Mouse (Mus musculus): ENCODE measurements around the gene Pla2g1b. TPM values are rescaled to one million over a fixed set of nuclear protein-coding genes. Genes with fewer than 3 reads are reported as not detected.

Pla2g1b gene
- polyA plus RNA-seq, 1 experiment from 2014 or later, result not detected

GRCm38 (mm10) chr5:115509790-115510689 is 44.0 kb downstream of the Pla2g1b start:
- H3K9ac ChIP-seq (ENCODE audit: low read length), result no peak overlapping the region
- no peaks in the 10 kb centered on the region for H3K36me3 ChIP-seq (ENCODE audit: control insufficient read depth, insufficient read depth, low read length)
- H3K4me1 ChIP-seq (ENCODE audit: control insufficient read depth, insufficient read depth, low read length), result peaks cover 32% of the 10 kb centered on the region
- no peak overlapping the region for H3K4me3 ChIP-seq (ENCODE audit: low read depth, low read length)
- H3K4me2 ChIP-seq (ENCODE audit: low read depth, severe bottlenecking), result no peak overlapping the region; the same call in 1 of the 2 replicates
- ATAC-seq (ENCODE audit: insufficient number of reproducible peaks, low FRiP score, low TSS enrichment, low read depth), result no peak
- no peaks in the 10 kb centered on the region for H3K27me3 ChIP-seq (ENCODE audit: control insufficient read depth, insufficient read depth, low read length)
- no peaks in the 10 kb centered on the region for H3K9me3 ChIP-seq (ENCODE audit: control insufficient read depth, low read length)
- WGBS, result 78% methylated on average over 15 of the region's 15 CpGs
- DNase-seq (ENCODE audit: low spot score), result no peak
- peak overlapping the region; percentile 37 for H3K27ac ChIP-seq (replicated peaks; ENCODE audit: low read depth, low read length)

- ATAC-seq (ENCODE audit: insufficient number of reproducible peaks, low FRiP score, low TSS enrichment, low read depth) (no peak), DNase-seq (ENCODE audit: low spot score) (no peak)
- Histone ChIP-seq H3K4me2 (ENCODE audit: low read depth, severe bottlenecking) (no peak overlapping the region), H3K4me3 (ENCODE audit: low read depth, low read length) (no peak overlapping the region), H3K9ac (ENCODE audit: low read length) (no peak overlapping the region), H3K4me1 (ENCODE audit: control insufficient read depth, insufficient read depth, low read length) (peaks cover 34% of the 10 kb centered on the region), H3K27ac (replicated peaks; ENCODE audit: low read depth, low read length) (no peak overlapping the region), H3K27me3 (ENCODE audit: control insufficient read depth, insufficient read depth, low read length) (no peaks in the 10 kb centered on the region), H3K36me3 (ENCODE audit: control insufficient read depth, insufficient read depth, low read length) (no peaks in the 10 kb centered on the region), H3K9me3 (ENCODE audit: control insufficient read depth, low read length) (no peaks in the 10 kb centered on the region)
- WGBS, result 95% methylated on average over 7 of the region's 7 CpGs
Measured at GRCm38 (mm10) chr5:115512375-115512774, 46.3 kb downstream of the Pla2g1b start.

- Histone ChIP-seq H3K9ac (ENCODE audit: low read length) (no peak overlapping the region), H3K36me3 (ENCODE audit: control insufficient read depth, insufficient read depth, low read length) (no peaks in the 10 kb centered on the region), H3K4me3 (ENCODE audit: low read depth, low read length) (no peak overlapping the region), H3K27me3 (ENCODE audit: control insufficient read depth, insufficient read depth, low read length) (no peaks in the 10 kb centered on the region), H3K4me1 (ENCODE audit: control insufficient read depth, insufficient read depth, low read length) (peaks cover 25% of the 10 kb centered on the region), H3K4me2 (ENCODE audit: low read depth, severe bottlenecking) (no peak overlapping the region), H3K27ac (replicated peaks; ENCODE audit: low read depth, low read length) (no peak overlapping the region), H3K9me3 (ENCODE audit: control insufficient read depth, low read length) (no peaks in the 10 kb centered on the region)
- 97% methylated on average over 14 of the region's 14 CpGs for WGBS
- ATAC-seq (ENCODE audit: insufficient number of reproducible peaks, low FRiP score, low TSS enrichment, low read depth) (no peak), DNase-seq (ENCODE audit: low spot score) (no peak)
Measured at GRCm38 (mm10) chr5:115513246-115513645, 47.2 kb downstream of the Pla2g1b start.

GRCm38 (mm10) chr5:115513721-115514120 is 47.7 kb downstream of the Pla2g1b start:
- H3K36me3 ChIP-seq (ENCODE audit: control insufficient read depth, insufficient read depth, low read length), result no peaks in the 10 kb centered on the region
- peaks cover 21% of the 10 kb centered on the region for H3K4me1 ChIP-seq (ENCODE audit: control insufficient read depth, insufficient read depth, low read length)

GRCm38 (mm10) chr5:115514346-115514745 is 48.3 kb downstream of the Pla2g1b start:
- Histone ChIP-seq H3K4me3 (ENCODE audit: low read depth, low read length) (no peak overlapping the region), H3K36me3 (ENCODE audit: control insufficient read depth, insufficient read depth, low read length) (no peaks in the 10 kb centered on the region), H3K9ac (ENCODE audit: low read length) (no peak overlapping the region), H3K4me1 (ENCODE audit: control insufficient read depth, insufficient read depth, low read length) (peaks cover 17% of the 10 kb centered on the region), H3K27ac (replicated peaks; ENCODE audit: low read depth, low read length) (peak overlapping the region; percentile 76), H3K9me3 (ENCODE audit: control insufficient read depth, low read length) (no peaks in the 10 kb centered on the region), H3K4me2 (ENCODE audit: low read depth, severe bottlenecking) (no peak overlapping the region), H3K27me3 (ENCODE audit: control insufficient read depth, insufficient read depth, low read length) (no peaks in the 10 kb centered on the region)
- 79% methylated on average over 6 of the region's 6 CpGs for WGBS
- ATAC-seq (ENCODE audit: insufficient number of reproducible peaks, low FRiP score, low TSS enrichment, low read depth) (no peak), DNase-seq (ENCODE audit: low spot score) (no peak)

More at GRCm38 (mm10) chr5:115513721-115514120, 47.7 kb downstream of the Pla2g1b start:
- 94% methylated on average over 16 of the region's 16 CpGs for WGBS
- no peak overlapping the region for H3K4me2 ChIP-seq (ENCODE audit: low read depth, severe bottlenecking)
- DNase-seq (ENCODE audit: low spot score), result no peak
- H3K9ac ChIP-seq (ENCODE audit: low read length), result no peak overlapping the region
- H3K9me3 ChIP-seq (ENCODE audit: control insufficient read depth, low read length), result no peaks in the 10 kb centered on the region
- no peak overlapping the region for H3K27ac ChIP-seq (replicated peaks; ENCODE audit: low read depth, low read length)
- ATAC-seq (ENCODE audit: insufficient number of reproducible peaks, low FRiP score, low TSS enrichment, low read depth), result no peak
- no peaks in the 10 kb centered on the region for H3K27me3 ChIP-seq (ENCODE audit: control insufficient read depth, insufficient read depth, low read length)
- no peak overlapping the region for H3K4me3 ChIP-seq (ENCODE audit: low read depth, low read length)

- Histone ChIP-seq H3K4me2 (ENCODE audit: low read depth, severe bottlenecking) (peak overlapping the region; percentile 0; the same call in 1 of the 2 replicates), H3K4me1 (ENCODE audit: control insufficient read depth, insufficient read depth, low read length) (peaks cover 19% of the 10 kb centered on the region), H3K9ac (ENCODE audit: low read length) (no peak overlapping the region), H3K27ac (replicated peaks; ENCODE audit: low read depth, low read length) (peak overlapping the region; percentile 76), H3K36me3 (ENCODE audit: control insufficient read depth, insufficient read depth, low read length) (no peaks in the 10 kb centered on the region), H3K27me3 (ENCODE audit: control insufficient read depth, insufficient read depth, low read length) (no peaks in the 10 kb centered on the region), H3K9me3 (ENCODE audit: control insufficient read depth, low read length) (no peaks in the 10 kb centered on the region), H3K4me3 (ENCODE audit: low read depth, low read length) (no peak overlapping the region)
- DNase-seq (ENCODE audit: low spot score) (no peak), ATAC-seq (ENCODE audit: insufficient number of reproducible peaks, low FRiP score, low TSS enrichment, low read depth) (peak; percentile 76)
- WGBS, result 37% methylated on average over 20 of the region's 20 CpGs
Measured at GRCm38 (mm10) chr5:115514896-115515587, 49.0 kb downstream of the Pla2g1b start.

- Histone ChIP-seq H3K27ac (replicated peaks; ENCODE audit: low read depth, low read length) (peak overlapping the region; percentile 39; the same call in 1 of the 2 replicates), H3K4me1 (ENCODE audit: control insufficient read depth, insufficient read depth, low read length) (peaks cover 28% of the 10 kb centered on the region), H3K36me3 (ENCODE audit: control insufficient read depth, insufficient read depth, low read length) (no peaks in the 10 kb centered on the region), H3K9ac (ENCODE audit: low read length) (no peak overlapping the region), H3K4me2 (ENCODE audit: low read depth, severe bottlenecking) (no peak overlapping the region), H3K9me3 (ENCODE audit: control insufficient read depth, low read length) (no peaks in the 10 kb centered on the region), H3K27me3 (ENCODE audit: control insufficient read depth, insufficient read depth, low read length) (no peaks in the 10 kb centered on the region), H3K4me3 (ENCODE audit: low read depth, low read length) (no peak overlapping the region)
- DNase-seq (ENCODE audit: low spot score) (no peak), ATAC-seq (ENCODE audit: insufficient number of reproducible peaks, low FRiP score, low TSS enrichment, low read depth) (no peak)
- WGBS, result 90% methylated on average over 32 of the region's 32 CpGs
Measured at GRCm38 (mm10) chr5:115516081-115516907, 50.2 kb downstream of the Pla2g1b start.

GRCm38 (mm10) chr5:115516908-115517307 is 50.8 kb downstream of the Pla2g1b start:
- ATAC-seq (ENCODE audit: insufficient number of reproducible peaks, low FRiP score, low TSS enrichment, low read depth) (no peak), DNase-seq (ENCODE audit: low spot score) (no peak)
- no peaks in the 10 kb centered on the region for H3K9me3 ChIP-seq (ENCODE audit: control insufficient read depth, low read length)
- no peaks in the 10 kb centered on the region for H3K27me3 ChIP-seq (ENCODE audit: control insufficient read depth, insufficient read depth, low read length)
- H3K4me3 ChIP-seq (ENCODE audit: low read depth, low read length), result no peak overlapping the region
- H3K36me3 ChIP-seq (ENCODE audit: control insufficient read depth, insufficient read depth, low read length), result no peaks in the 10 kb centered on the region
- H3K4me2 ChIP-seq (ENCODE audit: low read depth, severe bottlenecking), result no peak overlapping the region
- H3K27ac ChIP-seq (replicated peaks; ENCODE audit: low read depth, low read length), result no peak overlapping the region; the same call in 1 of the 2 replicates
- no peak overlapping the region for H3K9ac ChIP-seq (ENCODE audit: low read length)
- peaks cover 33% of the 10 kb centered on the region for H3K4me1 ChIP-seq (ENCODE audit: control insufficient read depth, insufficient read depth, low read length)
- 95% methylated on average over 7 of the region's 7 CpGs for WGBS

Measured in limb, embryonic 11.5 days (tissue).